Mouse (Mus musculus) CH12.LX (cell line): ENCODE measurements around the gene Inhbb.

ENCODE experiments used
- HCFC1 ChIP-seq: IDR thresholded peaks from 2 replicates; pipeline ENCODE4 v1.6.1; 2012; ENCODE audit warnings: low read depth, mild to moderate bottlenecking, inconsistent platforms, low read length, improper control_type of control experiment
- ZMIZ1 ChIP-seq: IDR thresholded peaks from 2 replicates; pipeline ENCODE4 v1.6.1; 2012; ENCODE audit warnings: low read depth, mild to moderate bottlenecking, inconsistent platforms, low read length, improper control_type of control experiment

DNA sequence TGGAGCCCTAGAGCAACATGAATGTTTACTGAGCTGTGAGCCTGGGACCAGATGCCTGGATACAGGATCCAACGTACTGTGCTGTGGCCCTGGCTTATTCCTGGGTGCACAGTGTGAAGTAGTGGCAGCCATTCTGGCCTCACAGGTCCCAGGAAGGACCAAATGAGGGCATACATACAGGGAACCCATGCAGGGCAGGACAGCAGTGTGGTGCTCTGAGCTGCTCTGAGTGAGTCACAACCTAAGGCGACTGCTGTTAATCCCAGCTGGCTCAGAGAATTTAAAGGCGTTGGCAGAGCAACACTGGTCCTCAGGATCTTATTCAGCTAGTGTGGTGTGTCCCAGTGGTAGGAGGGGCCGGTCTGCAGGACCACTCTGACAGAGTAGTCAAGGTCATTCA lies 31.4 kb downstream of the Inhbb start:
- no peak for TF ChIP-seq HCFC1
- no peak for TF ChIP-seq ZMIZ1
